Mouse (Mus musculus) bone marrow, adult 2 months (tissue): Measurements from ENCODE around the gene Mrgprg.

ENCODE experiments used
- CTCF ChIP-seq: fragments of 200-500 bp; IDR thresholded peaks from 2 replicates; pipeline ENCODE4 v1.5.1; 2011; ENCODE audit warnings: low read length, control low read depth; ENCODE audit not compliant: control insufficient read depth, insufficient read depth
- POLR2A ChIP-seq: fragments of 200-500 bp; IDR thresholded peaks from 2 replicates; pipeline ENCODE4 v1.6.1; 2011; ENCODE audit warnings: low read depth, mild to moderate bottlenecking, control low read depth, low read length, borderline replicate concordance; ENCODE audit not compliant: control insufficient read depth

DNA sequence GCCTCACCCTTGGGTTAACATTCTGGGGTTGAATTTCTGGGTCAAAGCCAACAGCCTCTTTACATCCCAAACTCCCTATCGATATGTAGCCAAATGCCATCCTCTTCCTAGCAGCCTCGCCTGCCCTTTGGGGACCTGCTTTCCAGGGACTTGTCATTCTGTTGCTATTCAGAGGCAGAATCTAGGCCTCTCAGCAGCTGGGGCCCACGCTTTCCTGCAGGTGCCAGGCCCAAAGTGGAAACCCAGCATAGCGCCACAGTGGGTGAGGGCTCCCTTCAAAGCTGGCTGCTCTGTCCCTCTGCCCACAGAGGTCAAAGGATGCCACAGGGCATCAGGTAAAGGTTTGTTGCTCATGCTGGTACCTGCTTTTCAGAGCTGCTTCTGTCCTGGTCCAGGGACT is 33.0 kb downstream of the Mrgprg start:
- TF ChIP-seq CTCF (no peak), POLR2A (no peak)
